Mouse (Mus musculus): ENCODE results near the gene Sorcs3.

The Sorcs3 gene

GRCm38 (mm10) chr19:48706267-48706923 lies 500.6 kb downstream of the Sorcs3 start:
- no peak for DNase-seq (ENCODE audit: low spot score in 2 of 2)

GRCm38 (mm10) chr19:48706924-48707320 lies 501.1 kb downstream of the Sorcs3 start:
- DNase-seq (ENCODE audit: low spot score in 2 of 2) = no peak

GRCm38 (mm10) chr19:48725851-48726419 lies 520.1 kb downstream of the Sorcs3 start:
- no peak for DNase-seq (ENCODE audit: low spot score in 2 of 2)

GRCm38 (mm10) chr19:48727048-48727447 lies 521.2 kb downstream of the Sorcs3 start:
- no peak for DNase-seq (ENCODE audit: low spot score in 2 of 2)

GRCm38 (mm10) chr19:48727601-48728000 lies 521.8 kb downstream of the Sorcs3 start:
- DNase-seq (ENCODE audit: low spot score in 2 of 2) = no peak

GRCm38 (mm10) chr19:48731731-48732130 lies 525.9 kb downstream of the Sorcs3 start:
- no peak for DNase-seq (ENCODE audit: low spot score in 2 of 2)

- DNase-seq (ENCODE audit: low spot score in 2 of 2) = no peak
Measured at GRCm38 (mm10) chr19:48734370-48734769, 528.5 kb downstream of the Sorcs3 start.

GRCm38 (mm10) chr19:48737554-48737953 lies 531.7 kb downstream of the Sorcs3 start:
- no peak for DNase-seq (ENCODE audit: low spot score in 2 of 2)

- DNase-seq (ENCODE audit: low spot score in 2 of 2) = no peak
Measured at GRCm38 (mm10) chr19:48755156-48755555, 549.3 kb downstream of the Sorcs3 start.

GRCm38 (mm10) chr19:48756831-48757230 lies 551.0 kb downstream of the Sorcs3 start:
- DNase-seq (ENCODE audit: low spot score in 2 of 2) = no peak

GRCm38 (mm10) chr19:48766524-48766923 lies 560.7 kb downstream of the Sorcs3 start:
- DNase-seq (ENCODE audit: low spot score in 2 of 2) = no peak

GRCm38 (mm10) chr19:48771565-48771964 lies 565.7 kb downstream of the Sorcs3 start:
- no peak for DNase-seq (ENCODE audit: low spot score in 2 of 2)

- DNase-seq (ENCODE audit: low spot score in 2 of 2) = no peak
Measured at GRCm38 (mm10) chr19:48779095-48779765, 573.4 kb downstream of the Sorcs3 start.

GRCm38 (mm10) chr19:48780813-48781212 lies 575.0 kb downstream of the Sorcs3 start:
- DNase-seq (ENCODE audit: low spot score in 2 of 2) = no peak

- DNase-seq (ENCODE audit: low spot score in 2 of 2) = no peak
Measured at GRCm38 (mm10) chr19:48782024-48782721, 576.3 kb downstream of the Sorcs3 start.

- no peak for DNase-seq (ENCODE audit: low spot score in 2 of 2)
Measured at GRCm38 (mm10) chr19:48787269-48787668, 581.4 kb downstream of the Sorcs3 start.

- no peak for DNase-seq (ENCODE audit: low spot score in 2 of 2)
Measured at GRCm38 (mm10) chr19:48804546-48804945, 598.7 kb downstream of the Sorcs3 start.

GRCm38 (mm10) chr19:48811541-48811940 lies 605.7 kb downstream of the Sorcs3 start:
- no peak for DNase-seq (ENCODE audit: low spot score in 2 of 2)

GRCm38 (mm10) chr19:48813823-48814222 lies 608.0 kb downstream of the Sorcs3 start:
- DNase-seq (ENCODE audit: low spot score in 2 of 2) = no peak

- DNase-seq (ENCODE audit: low spot score in 2 of 2) = no peak
Measured at GRCm38 (mm10) chr19:48815064-48815463, 609.2 kb downstream of the Sorcs3 start.

GRCm38 (mm10) chr19:48820493-48821282 lies 614.9 kb downstream of the Sorcs3 start:
- DNase-seq (ENCODE audit: low spot score in 2 of 2) = no peak

- no peak for DNase-seq (ENCODE audit: low spot score in 2 of 2)
Measured at GRCm38 (mm10) chr19:48821283-48821715, 615.5 kb downstream of the Sorcs3 start.
